Mouse (Mus musculus): Measurements from ENCODE around the gene Tle4. TPM values are rescaled to one million over a fixed set of nuclear protein-coding genes. Genes with fewer than 3 reads are reported as not detected.

The Tle4 gene
- polyA plus RNA-seq, 1 experiment from 2014 or later: 26.0 TPM

DNA sequence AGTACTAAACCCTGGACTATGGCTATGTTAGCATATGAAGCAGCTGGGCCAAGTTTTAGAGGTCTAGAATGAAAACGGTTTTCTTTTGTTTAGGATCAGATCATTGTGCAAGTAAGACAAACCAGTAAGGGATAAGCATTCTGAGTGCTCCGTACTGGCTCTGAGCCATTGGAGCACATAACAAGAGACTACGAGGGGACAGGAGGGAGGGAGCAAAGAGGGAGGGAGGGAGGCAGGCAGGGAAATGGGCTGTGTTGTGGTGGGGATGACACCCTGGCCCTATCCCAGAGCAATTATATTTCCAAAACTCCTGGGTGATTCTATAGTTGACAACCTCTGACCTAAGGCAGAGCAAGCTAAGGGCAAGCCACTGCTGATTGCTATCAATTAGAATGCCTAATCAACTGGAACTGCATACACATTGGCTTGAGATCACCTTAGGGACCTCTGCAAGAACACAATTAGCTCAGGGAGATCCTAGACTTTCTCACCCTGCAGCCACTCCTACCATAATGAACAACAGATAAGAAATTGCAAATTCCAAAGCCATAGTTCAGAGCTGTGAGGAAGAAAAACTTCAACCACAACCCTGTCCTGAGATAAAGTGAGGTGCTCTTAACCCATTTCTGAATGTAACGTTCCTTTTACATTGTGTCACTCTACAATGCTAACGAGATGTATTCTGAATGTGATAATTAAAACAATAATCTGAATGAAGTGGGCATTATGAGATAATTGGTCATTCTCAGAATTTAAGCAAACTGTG is 115.9 kb downstream of the Tle4 start:
- H3K9me3 ChIP-seq: no peaks in the 10 kb centered on the region
- H3K4me1 ChIP-seq (replicated peaks): peaks cover 35% of the 10 kb centered on the region
- ATAC-seq (ENCODE audit: low FRiP score): peak; percentile 64; the same call in 1 of the 2 replicates
- H3K27ac ChIP-seq: 0 out of 2 replicates have a peak overlapping the region, but pooled peaks have one; percentile 13
- WGBS: 37% methylated on average over 5 of the region's 5 CpGs
- no peak overlapping the region for H3K9ac ChIP-seq
- no peak overlapping the region for H3K4me2 ChIP-seq
- H3K36me3 ChIP-seq: no peaks in the 10 kb centered on the region
- H3K27me3 ChIP-seq: no peaks in the 10 kb centered on the region
- H3K4me3 ChIP-seq: no peak overlapping the region

DNA sequence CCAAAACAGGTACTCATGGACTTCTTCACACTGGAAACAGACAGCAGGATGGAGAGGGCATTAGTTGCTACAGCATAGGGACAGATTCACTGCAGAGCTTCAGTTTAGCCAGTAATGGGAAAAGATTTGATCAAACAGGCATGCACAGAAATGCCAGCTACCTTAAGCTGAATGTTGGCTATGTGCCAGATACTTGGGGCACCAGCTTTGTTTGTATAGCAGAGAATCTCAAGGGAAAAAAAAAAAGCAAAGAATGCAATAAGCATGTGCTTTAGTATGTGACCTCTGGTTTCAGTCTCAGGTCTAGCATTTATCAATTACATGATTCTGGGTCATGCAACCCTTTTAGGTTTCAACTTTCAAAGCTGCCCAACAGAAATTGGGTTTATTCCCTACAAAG is 118.1 kb downstream of the Tle4 start:
- Histone ChIP-seq H3K27me3 (no peaks in the 10 kb centered on the region), H3K9ac (no peak overlapping the region), H3K36me3 (no peaks in the 10 kb centered on the region), H3K4me2 (no peak overlapping the region), H3K4me3 (no peak overlapping the region), H3K27ac (no peak overlapping the region), H3K9me3 (no peaks in the 10 kb centered on the region), H3K4me1 (replicated peaks) (peaks cover 33% of the 10 kb centered on the region)
- ATAC-seq (ENCODE audit: low FRiP score): no peak

DNA sequence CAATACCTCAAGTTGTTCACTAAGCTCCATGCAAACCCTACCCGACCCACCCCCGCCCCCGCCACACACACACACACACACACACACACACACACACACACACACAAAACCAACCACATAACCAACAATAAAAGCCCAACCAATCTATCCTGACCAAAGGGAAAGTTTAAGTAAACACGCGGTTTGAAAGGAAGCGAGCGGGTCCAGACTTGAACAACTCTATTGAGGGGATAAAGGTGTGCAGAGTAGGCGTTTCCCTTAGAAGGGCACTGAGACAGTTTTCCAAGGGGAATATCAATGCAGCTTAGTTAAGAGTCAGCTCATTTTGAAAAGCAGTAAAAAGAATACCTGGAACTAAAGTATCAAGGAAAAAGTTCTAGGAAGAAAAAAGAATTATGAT is 128.5 kb downstream of the Tle4 start:
- Histone ChIP-seq H3K9ac (no peak overlapping the region), H3K4me3 (no peak overlapping the region), H3K27me3 (no peaks in the 10 kb centered on the region), H3K4me1 (replicated peaks) (0 out of 2 replicates have a peak, but pooled peaks cover 4% of the 10 kb centered on the region), H3K9me3 (no peaks in the 10 kb centered on the region), H3K4me2 (no peak overlapping the region), H3K27ac (no peak overlapping the region), H3K36me3 (peaks cover 16% of the 10 kb centered on the region)
- no peak for ATAC-seq (ENCODE audit: low FRiP score)
- 94% methylated on average over 8 of the region's 8 CpGs for WGBS

DNA sequence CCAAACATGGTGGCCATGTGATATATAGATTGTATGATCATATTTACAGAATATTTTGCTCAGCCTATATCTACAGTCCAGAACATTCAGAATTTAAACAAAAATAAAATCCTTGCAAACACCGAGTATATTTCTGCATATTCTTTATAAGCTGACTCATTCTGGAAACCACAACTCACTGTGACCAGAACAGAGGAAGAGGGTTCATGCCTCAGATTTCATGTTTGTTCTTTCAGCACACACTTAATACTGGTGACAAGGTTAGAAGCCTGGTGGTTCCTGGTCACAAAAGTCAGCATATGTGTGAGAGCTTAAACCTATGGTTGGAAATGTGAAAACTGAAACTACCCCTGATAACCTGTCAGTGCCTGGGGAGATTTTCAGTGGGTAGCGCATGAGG is 129.1 kb downstream of the Tle4 start:
- no peak overlapping the region for H3K9ac ChIP-seq
- 0 out of 2 replicates have a peak, but pooled peaks cover 4% of the 10 kb centered on the region for H3K4me1 ChIP-seq (replicated peaks)
- no peaks in the 10 kb centered on the region for H3K27me3 ChIP-seq
- no peak overlapping the region for H3K4me3 ChIP-seq
- WGBS: 96% methylated on average over 2 of the region's 2 CpGs
- H3K27ac ChIP-seq: no peak overlapping the region
- no peak overlapping the region for H3K4me2 ChIP-seq
- ATAC-seq (ENCODE audit: low FRiP score): no peak
- H3K36me3 ChIP-seq: peaks cover 21% of the 10 kb centered on the region
- H3K9me3 ChIP-seq: no peaks in the 10 kb centered on the region

DNA sequence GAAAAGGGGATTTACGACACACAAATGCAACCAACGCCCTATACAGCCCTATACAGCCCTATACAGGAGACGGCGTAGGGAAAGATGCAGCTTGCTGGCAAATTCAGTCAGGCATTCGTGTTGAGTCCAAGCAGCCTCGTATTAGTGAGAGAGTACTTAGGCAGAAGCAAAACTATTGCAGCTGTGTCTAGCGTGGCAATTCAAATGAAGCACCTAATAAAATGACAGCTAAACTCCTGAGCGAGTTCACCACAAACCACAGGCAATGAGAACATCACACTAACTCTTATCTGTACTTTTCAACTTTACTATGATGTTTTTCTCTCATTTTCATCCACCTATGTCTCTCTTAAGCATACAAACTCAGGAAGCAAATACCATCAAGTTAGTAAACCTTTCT is 131.8 kb downstream of the Tle4 start:
- no peak overlapping the region for H3K27ac ChIP-seq
- 0 out of 2 replicates have a peak, but pooled peaks cover 4% of the 10 kb centered on the region for H3K4me1 ChIP-seq (replicated peaks)
- H3K36me3 ChIP-seq: peaks cover 43% of the 10 kb centered on the region
- ATAC-seq (ENCODE audit: low FRiP score): no peak
- H3K9me3 ChIP-seq: no peaks in the 10 kb centered on the region
- H3K4me3 ChIP-seq: no peak overlapping the region
- no peaks in the 10 kb centered on the region for H3K27me3 ChIP-seq
- H3K9ac ChIP-seq: no peak overlapping the region
- H3K4me2 ChIP-seq: no peak overlapping the region
- 91% methylated on average over 8 of the region's 8 CpGs for WGBS

DNA sequence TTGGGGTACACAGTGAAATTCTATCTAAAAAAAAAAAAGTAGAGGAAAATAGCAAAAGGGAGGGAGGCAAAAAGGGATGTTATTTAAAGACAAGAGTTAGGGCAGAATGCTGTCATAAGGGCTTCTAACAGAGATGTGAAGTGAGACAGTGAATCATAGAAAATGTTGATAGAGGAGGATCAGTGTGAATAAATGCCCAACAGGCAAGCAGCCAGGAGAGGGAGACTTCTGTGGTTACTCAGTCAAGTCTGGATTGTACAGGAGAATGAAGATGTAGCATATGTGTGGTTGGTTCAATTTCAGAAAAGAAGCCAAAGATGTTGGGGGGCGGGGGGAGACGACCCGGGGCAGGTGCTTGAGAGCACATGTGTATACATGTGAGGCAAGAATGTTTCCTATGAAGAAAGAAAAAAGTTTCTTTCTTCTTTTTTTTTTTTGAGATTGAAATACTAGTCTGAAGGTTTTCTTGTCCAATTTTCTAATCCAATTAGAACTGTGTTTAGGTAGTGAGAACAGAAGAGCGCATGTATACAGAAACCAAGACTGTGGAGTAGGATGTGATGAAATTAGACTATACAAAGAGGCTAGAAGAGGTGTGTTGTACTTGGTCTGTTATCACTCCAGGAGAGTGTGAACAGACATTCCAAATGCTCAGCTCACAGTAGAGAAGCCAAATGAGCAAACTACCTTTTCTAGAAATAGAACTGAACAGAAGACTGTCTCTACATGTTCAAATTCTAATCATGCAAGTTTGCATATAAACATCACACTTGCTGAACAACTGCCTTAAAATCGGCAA is 134.4 kb downstream of the Tle4 start:
- no peak overlapping the region for H3K4me3 ChIP-seq
- H3K27ac ChIP-seq: no peak overlapping the region
- H3K9ac ChIP-seq: no peak overlapping the region
- ATAC-seq (ENCODE audit: low FRiP score): no peak
- H3K4me1 ChIP-seq (replicated peaks): 0 out of 2 replicates have a peak, but pooled peaks cover 4% of the 10 kb centered on the region
- 95% methylated on average over 5 of the region's 5 CpGs for WGBS
- H3K9me3 ChIP-seq: no peaks in the 10 kb centered on the region
- H3K4me2 ChIP-seq: no peak overlapping the region
- peaks cover 48% of the 10 kb centered on the region for H3K36me3 ChIP-seq
- no peaks in the 10 kb centered on the region for H3K27me3 ChIP-seq

DNA sequence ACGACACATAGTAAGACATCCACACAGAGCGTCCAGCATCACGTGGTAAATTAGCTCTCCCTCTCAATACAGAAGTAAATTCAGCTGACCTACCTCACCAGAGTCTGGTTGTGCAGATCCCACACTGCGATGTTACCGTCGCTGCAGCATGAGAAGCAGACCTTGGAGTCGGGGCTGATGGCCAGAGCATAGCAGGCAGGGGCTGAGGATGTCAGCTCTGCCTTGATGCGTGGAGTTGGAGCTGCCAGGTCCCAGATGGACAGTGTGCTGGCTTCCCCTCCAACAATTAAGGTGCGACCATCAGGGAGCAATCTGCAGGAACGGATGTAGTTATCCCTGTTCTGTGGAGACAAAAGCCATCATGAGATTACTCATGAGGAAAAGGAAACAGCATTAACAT is 144.4 kb downstream of the Tle4 start:
- H3K36me3 ChIP-seq: peaks cover 49% of the 10 kb centered on the region
- ATAC-seq (ENCODE audit: low FRiP score): peak; percentile 44; the same call in 1 of the 2 replicates
- WGBS: 70% methylated on average over 10 of the region's 10 CpGs

DNA sequence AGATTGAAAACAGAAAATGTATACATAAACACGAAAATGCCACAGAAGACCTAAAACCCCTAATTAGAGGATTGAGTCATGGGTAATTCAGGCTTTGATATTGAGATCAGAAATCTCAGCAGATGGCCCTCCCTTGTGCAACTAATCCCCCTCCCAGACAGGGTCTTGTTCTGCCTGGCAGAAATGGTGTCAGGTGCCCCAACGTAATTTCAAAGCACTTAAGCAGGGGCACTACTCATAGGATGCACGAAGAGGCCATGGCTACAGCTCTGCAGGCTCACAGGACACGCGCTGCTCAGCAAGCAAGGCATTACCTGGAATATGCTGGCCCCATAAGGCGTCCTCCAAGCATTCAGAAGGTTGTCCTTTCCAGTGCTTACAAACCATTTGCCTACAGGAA is 146.5 kb downstream of the Tle4 start:
- 90% methylated on average over 6 of the region's 6 CpGs for WGBS
- no peaks in the 10 kb centered on the region for H3K27me3 ChIP-seq
- H3K4me2 ChIP-seq: no peak overlapping the region
- ATAC-seq (ENCODE audit: low FRiP score): no peak
- no peaks in the 10 kb centered on the region for H3K9me3 ChIP-seq
- no peak overlapping the region for H3K9ac ChIP-seq
- peaks cover 3% of the 10 kb centered on the region; the same call in 1 of the 2 replicates for H3K4me1 ChIP-seq (replicated peaks)
- peaks cover 44% of the 10 kb centered on the region for H3K36me3 ChIP-seq
- H3K4me3 ChIP-seq: no peak overlapping the region
- no peak overlapping the region for H3K27ac ChIP-seq

More for the DNA sequence above, 144.4 kb downstream of the Tle4 start:
- Histone ChIP-seq H3K4me3 (no peak overlapping the region), H3K4me2 (no peak overlapping the region), H3K9ac (no peak overlapping the region), H3K9me3 (no peaks in the 10 kb centered on the region), H3K27ac (peak overlapping the region; percentile 76), H3K27me3 (no peaks in the 10 kb centered on the region), H3K4me1 (replicated peaks) (peaks cover 3% of the 10 kb centered on the region; the same call in 1 of the 2 replicates)

DNA sequence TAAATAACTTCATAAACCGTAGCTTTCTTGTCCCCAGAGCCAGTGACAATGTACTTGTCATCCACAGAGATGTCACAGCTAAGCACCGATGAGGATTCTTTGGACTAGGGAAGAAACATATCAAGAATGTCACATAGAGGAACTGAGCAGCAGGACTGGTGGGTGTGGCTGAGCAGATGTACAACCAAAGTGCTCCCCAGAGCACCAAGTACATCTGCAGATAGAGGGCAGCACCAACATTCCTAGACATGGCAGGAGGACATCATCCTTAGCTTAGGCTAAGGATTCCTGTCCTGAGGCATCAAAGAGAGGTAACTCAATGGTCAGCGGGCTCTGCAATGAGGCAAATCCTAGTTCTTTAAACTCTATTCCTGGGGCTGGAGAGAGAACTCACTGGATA is 148.1 kb downstream of the Tle4 start:
- Histone ChIP-seq H3K27ac (no peak overlapping the region), H3K4me2 (no peak overlapping the region), H3K9me3 (no peaks in the 10 kb centered on the region), H3K4me1 (replicated peaks) (peaks cover 3% of the 10 kb centered on the region; the same call in 1 of the 2 replicates), H3K9ac (no peak overlapping the region), H3K27me3 (no peaks in the 10 kb centered on the region), H3K4me3 (no peak overlapping the region), H3K36me3 (peaks cover 41% of the 10 kb centered on the region)
- ATAC-seq (ENCODE audit: low FRiP score): no peak
- 84% methylated on average over 3 of the region's 3 CpGs for WGBS

DNA sequence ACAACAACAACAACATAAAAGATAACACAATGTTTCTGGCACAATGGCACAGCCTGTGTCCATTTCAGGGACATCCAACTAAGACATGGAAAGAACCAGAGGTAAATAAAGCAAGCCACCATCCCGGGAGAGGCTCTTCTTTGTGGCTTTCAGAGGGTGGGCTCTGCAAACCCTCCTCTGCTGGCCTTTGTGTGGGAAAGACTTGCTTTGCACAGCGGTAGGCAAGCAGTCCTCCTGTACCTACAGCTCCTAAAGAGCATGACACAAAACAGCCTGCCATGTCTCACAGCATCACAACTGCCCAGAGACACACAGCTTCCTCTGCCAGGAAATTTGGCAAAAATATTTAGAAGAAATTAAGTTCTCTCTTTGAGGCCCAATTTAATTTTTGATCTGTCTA is 149.3 kb downstream of the Tle4 start:
- Histone ChIP-seq H3K36me3 (peaks cover 32% of the 10 kb centered on the region), H3K9ac (no peak overlapping the region), H3K4me2 (no peak overlapping the region), H3K9me3 (no peaks in the 10 kb centered on the region), H3K4me1 (replicated peaks) (peaks cover 3% of the 10 kb centered on the region; the same call in 1 of the 2 replicates), H3K27ac (no peak overlapping the region), H3K4me3 (no peak overlapping the region), H3K27me3 (no peaks in the 10 kb centered on the region)
- no peak for ATAC-seq (ENCODE audit: low FRiP score)
- 37% methylated on average over 2 of the region's 2 CpGs for WGBS

DNA sequence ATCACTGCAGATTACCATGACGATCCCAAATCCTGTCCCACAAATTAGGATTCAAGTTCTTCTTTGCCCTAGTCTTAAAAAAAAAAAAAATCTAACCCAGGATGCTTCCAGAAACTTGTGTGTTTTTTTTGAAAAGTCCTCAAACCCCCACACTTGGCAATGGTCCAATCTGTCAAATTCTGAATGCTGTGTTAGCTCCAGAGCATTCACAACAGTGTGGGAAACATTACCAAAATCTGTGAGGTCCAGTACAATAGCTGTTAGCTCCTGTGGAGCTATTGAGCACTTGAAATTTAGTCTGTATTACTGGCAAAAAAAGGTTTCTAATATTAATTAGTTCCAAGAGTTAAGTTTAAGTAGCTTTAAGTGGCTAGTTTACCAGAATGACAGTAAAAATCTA is 150.4 kb downstream of the Tle4 start:
- no peak for ATAC-seq (ENCODE audit: low FRiP score)
- H3K4me3 ChIP-seq: no peak overlapping the region
- no peaks in the 10 kb centered on the region; the same call in 1 of the 2 replicates for H3K4me1 ChIP-seq (replicated peaks)
- no peak overlapping the region for H3K27ac ChIP-seq
- no peak overlapping the region for H3K4me2 ChIP-seq
- H3K9me3 ChIP-seq: no peaks in the 10 kb centered on the region
- WGBS: 61% methylated on average over 1 of the region's 1 CpGs
- H3K9ac ChIP-seq: no peak overlapping the region
- peaks cover 23% of the 10 kb centered on the region for H3K36me3 ChIP-seq
- H3K27me3 ChIP-seq: no peaks in the 10 kb centered on the region

DNA sequence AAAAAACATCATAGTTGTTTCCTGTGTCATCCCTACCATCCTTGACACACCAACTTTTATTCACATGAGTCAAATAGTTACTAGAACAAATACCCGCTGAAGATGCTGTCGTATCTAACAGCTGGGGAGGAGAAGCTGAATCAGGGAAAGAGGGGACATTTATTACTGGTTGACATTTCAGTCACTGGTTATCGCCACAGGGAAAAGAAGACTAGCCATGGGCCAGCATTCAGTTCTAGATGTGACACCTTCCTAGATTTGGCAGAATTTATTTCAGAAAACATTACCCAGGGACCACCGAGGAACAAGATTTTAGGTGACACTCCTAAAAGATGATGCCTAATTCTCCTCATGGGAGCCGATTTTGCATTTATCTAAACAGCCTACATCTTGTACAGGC is 156.0 kb downstream of the Tle4 start:
- WGBS: 93% methylated on average over 5 of the region's 5 CpGs

More for the DNA sequence above, 156.0 kb downstream of the Tle4 start:
- Histone ChIP-seq H3K4me3 (no peak overlapping the region), H3K27me3 (no peaks in the 10 kb centered on the region), H3K9me3 (no peaks in the 10 kb centered on the region), H3K36me3 (0 out of 2 replicates have a peak, but pooled peaks cover 3% of the 10 kb centered on the region), H3K27ac (no peak overlapping the region), H3K9ac (no peak overlapping the region), H3K4me1 (replicated peaks) (0 out of 2 replicates have a peak, but pooled peaks cover 4% of the 10 kb centered on the region), H3K4me2 (no peak overlapping the region)
- no peak for ATAC-seq (ENCODE audit: low FRiP score)

Data from hindbrain, embryonic 13.5 days (tissue).